Mouse (Mus musculus): ENCODE data around the gene Mrtfb.

GRCm38 (mm10) chr16:13240326-13240725 is 16.0 kb upstream of the Mrtfb start:
- TF ChIP-seq GATA1 (IDR thresholded peaks at IDR 0.05; ENCODE audit: borderline replicate concordance, low read length), result no peak
- no peak for TF ChIP-seq FLI1 (IDR thresholded peaks at IDR 0.05; ENCODE audit: low read length)

Measured in megakaryocyte, embryonic 14.5 days (primary cell).